Mouse (Mus musculus) ovary, postnatal 14 days (tissue): ENCODE data around the gene Olfr1505.

ENCODE experiments used
- DNase-seq: peaks from one replicate; pipeline ENCODE4 v3.0.0; 2022; ENCODE audit warnings: low spot score

The Olfr1505 gene

DNA sequence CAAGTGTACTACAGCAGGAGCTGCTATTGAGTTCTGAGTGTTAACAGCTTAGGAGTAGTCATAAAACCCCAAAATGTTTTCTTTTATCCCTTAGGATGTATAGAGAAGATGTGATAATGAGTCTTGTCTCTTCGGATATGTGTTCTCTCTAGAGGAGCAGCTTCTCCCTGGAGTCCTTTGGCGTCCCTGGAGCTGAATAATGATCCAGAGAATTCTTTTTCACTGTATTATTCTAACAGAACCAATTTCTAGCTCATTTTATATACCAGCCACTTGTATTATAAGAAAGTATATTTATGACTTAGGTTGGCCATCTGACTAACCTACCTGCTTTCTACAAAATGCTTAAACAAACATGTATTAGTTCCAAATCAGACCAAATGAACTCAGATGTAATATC is at the start of gene Olfr1505:
Olfr1505 (plus strand) TSS at position 301 of the 400 bp plus-strand sequence.
- no peak for DNase-seq

DNA sequence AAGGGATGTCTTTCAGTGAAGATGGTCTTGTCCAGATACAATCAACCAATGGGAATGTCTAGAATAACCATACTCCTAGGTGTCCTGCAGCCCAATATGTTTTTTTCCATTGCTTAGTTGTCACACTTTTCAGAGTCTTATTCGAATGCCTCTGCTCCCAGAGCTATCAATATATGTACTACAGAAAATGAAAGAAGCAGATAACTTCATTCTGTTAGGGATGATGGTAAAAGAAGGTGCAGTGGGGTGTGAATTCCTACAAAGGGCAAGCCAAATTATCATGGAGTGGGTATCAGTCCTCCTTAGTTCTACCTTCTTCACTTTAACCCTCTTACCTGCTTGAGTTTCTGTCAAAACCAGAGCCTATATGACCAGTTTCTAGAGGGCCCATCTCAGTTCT is 15.5 kb upstream of the Olfr1505 start, which contains the start of gene Olfr1504:
Olfr1504 (minus strand) TSS at position 101 of the 400 bp plus-strand sequence.
- DNase-seq: no peak
